Mouse (Mus musculus) intestine, embryonic 14.5 days (tissue): Measurements from ENCODE around the gene Rgl1. TPM values are rescaled to one million over a fixed set of nuclear protein-coding genes. Genes with fewer than 3 reads are reported as not detected.

Experiments used
- ATAC-seq: fragments of 200-750 bp; cut with Nextera tagmentation; replicated peaks from 2 replicates; pipeline ENCODE4 v1.8.0; 2017; ENCODE audit warnings: low read depth, moderate number of reproducible peaks, moderate TSS enrichment, moderate library complexity; ENCODE audit not compliant: low FRiP score, low TSS enrichment
- DNase-seq: peaks from one replicate; pipeline ENCODE4 v3.0.0-alpha.2; 2018; ENCODE audit warnings: low spot score
- H3K27ac ChIP-seq: fragments of 300-500 bp; sonication (generic); 2 replicates; pipeline ENCODE4 v1.5.1; 2014; ENCODE audit warnings: low read depth, mild to moderate bottlenecking, control low read depth
- H3K27me3 ChIP-seq: fragments of 300-500 bp; sonication (generic); replicated peaks from 2 replicates; pipeline ENCODE4 v1.6.1; 2014; ENCODE audit warnings: low read length, control low read depth; ENCODE audit not compliant: control insufficient read depth, insufficient read depth
- H3K36me3 ChIP-seq: fragments of 300-500 bp; sonication (generic); 2 replicates; pipeline ENCODE4 v1.6.1; 2014; ENCODE audit warnings: low read length, control low read depth; ENCODE audit not compliant: control insufficient read depth, insufficient read depth
- H3K4me1 ChIP-seq: fragments of 300-500 bp; sonication (generic); replicated peaks from 2 replicates; pipeline ENCODE4 v1.6.1; 2014; ENCODE audit warnings: low read length, control low read depth, mixed read lengths; ENCODE audit not compliant: control insufficient read depth, insufficient read depth
- H3K4me2 ChIP-seq: fragments of 300-500 bp; sonication (generic); 2 replicates; pipeline ENCODE4 v1.6.1; 2014; ENCODE audit warnings: low read length
- H3K4me3 ChIP-seq: fragments of 300-500 bp; sonication (generic); 2 replicates; pipeline ENCODE4 v1.5.1; 2014; ENCODE audit warnings: low read depth, low read length, control low read depth, mixed read lengths
- H3K9ac ChIP-seq: fragments of 300-500 bp; sonication (generic); 2 replicates; pipeline ENCODE4 v1.6.1; 2014; ENCODE audit warnings: mild to moderate bottlenecking, low read length
- H3K9me3 ChIP-seq: fragments of 300-500 bp; sonication (generic); 2 replicates; pipeline ENCODE4 v1.6.1; 2016; ENCODE audit warnings: low read length, control low read depth; ENCODE audit not compliant: control insufficient read depth
- WGBS: fragments of 180-500 bp; shearing (Covaris S2); extraction: QIAGEN DNeasy Blood & Tissue Kit; methylation state at CpG from one replicate; pipeline ENCODE4 v1.1.7; 2014; 5-methylcytosine and 5-hydroxymethylcytosine counted together
- polyA plus RNA-seq: library from polyadenylated mRNA; unstranded; fragments of >200 nt; fragmentation: Nextera tagmentation; extraction: Ambion mirVana; gene quantifications from 2 replicates; pipeline ENCODE4 v1.2.1, GENCODE M21; 2014

Rgl1 gene
- polyA plus RNA-seq, 1 experiment from 2014 or later = 50.9 TPM

- ATAC-seq (no peak), DNase-seq (no peak)
- Histone ChIP-seq H3K36me3 (0 out of 2 replicates have a peak, but pooled peaks cover 6% of the 10 kb centered on the region), H3K4me1 (peaks cover 10% of the 10 kb centered on the region), H3K9me3 (no peaks in the 10 kb centered on the region), H3K4me2 (no peak overlapping the region), H3K27ac (no peak overlapping the region), H3K4me3 (no peak overlapping the region), H3K27me3 (no peaks in the 10 kb centered on the region), H3K9ac (no peak overlapping the region)
- WGBS = 90% methylated on average over 6 of the region's 6 CpGs
Measured at GRCm38 (mm10) chr1:152592609-152593008, 173.5 kb downstream of the Rgl1 start.

- WGBS = 89% methylated on average over 13 of the region's 15 CpGs
Measured at GRCm38 (mm10) chr1:152591746-152592498, 174.2 kb downstream of the Rgl1 start.

GRCm38 (mm10) chr1:152590321-152590720, 175.8 kb downstream of the Rgl1 start:
- Histone ChIP-seq H3K9ac (no peak overlapping the region), H3K27ac (no peak overlapping the region), H3K4me2 (no peak overlapping the region), H3K9me3 (no peaks in the 10 kb centered on the region), H3K4me3 (no peak overlapping the region), H3K27me3 (no peaks in the 10 kb centered on the region), H3K36me3 (peaks cover 15% of the 10 kb centered on the region), H3K4me1 (peaks cover 14% of the 10 kb centered on the region)
- ATAC-seq = no peak
- 82% methylated on average over 5 of the region's 5 CpGs for WGBS
- no peak for DNase-seq

More at GRCm38 (mm10) chr1:152591746-152592498, 174.2 kb downstream of the Rgl1 start:
- Histone ChIP-seq H3K4me3 (no peak overlapping the region), H3K27ac (no peak overlapping the region), H3K9ac (no peak overlapping the region), H3K36me3 (0 out of 2 replicates have a peak, but pooled peaks cover 6% of the 10 kb centered on the region), H3K4me2 (no peak overlapping the region), H3K9me3 (no peaks in the 10 kb centered on the region), H3K27me3 (no peaks in the 10 kb centered on the region), H3K4me1 (peaks cover 10% of the 10 kb centered on the region)
- ATAC-seq = no peak
- DNase-seq = no peak

- Histone ChIP-seq H3K27me3 (no peaks in the 10 kb centered on the region), H3K27ac (no peak overlapping the region), H3K4me3 (no peak overlapping the region), H3K9me3 (no peaks in the 10 kb centered on the region), H3K9ac (no peak overlapping the region), H3K4me1 (peaks cover 14% of the 10 kb centered on the region), H3K4me2 (no peak overlapping the region), H3K36me3 (peaks cover 15% of the 10 kb centered on the region)
- WGBS = 27% methylated on average over 9 of the region's 9 CpGs
- peak; percentile 76 for DNase-seq
- ATAC-seq = no peak
Measured at GRCm38 (mm10) chr1:152589331-152589935, 176.7 kb downstream of the Rgl1 start.

GRCm38 (mm10) chr1:152587431-152587830, 178.7 kb downstream of the Rgl1 start:
- no peak overlapping the region for H3K4me3 ChIP-seq
- no peak overlapping the region for H3K27ac ChIP-seq
- DNase-seq (no peak), ATAC-seq (no peak)
- peaks cover 18% of the 10 kb centered on the region for H3K4me1 ChIP-seq
- H3K9me3 ChIP-seq = no peaks in the 10 kb centered on the region
- no peaks in the 10 kb centered on the region for H3K27me3 ChIP-seq
- H3K36me3 ChIP-seq = peaks cover 11% of the 10 kb centered on the region
- H3K4me2 ChIP-seq = no peak overlapping the region
- H3K9ac ChIP-seq = no peak overlapping the region
- 80% methylated on average over 3 of the region's 3 CpGs for WGBS

- no peak for ATAC-seq
- H3K36me3 ChIP-seq = peaks cover 10% of the 10 kb centered on the region
- DNase-seq = no peak
Measured at GRCm38 (mm10) chr1:152585385-152585984, 180.7 kb downstream of the Rgl1 start.

GRCm38 (mm10) chr1:152584933-152585332, 181.2 kb downstream of the Rgl1 start:
- H3K4me2 ChIP-seq = no peak overlapping the region
- DNase-seq (no peak), ATAC-seq (no peak)
- WGBS = 66% methylated on average over 8 of the region's 8 CpGs
- H3K9ac ChIP-seq = no peak overlapping the region
- peaks cover 10% of the 10 kb centered on the region for H3K36me3 ChIP-seq
- H3K27me3 ChIP-seq = no peaks in the 10 kb centered on the region
- H3K4me1 ChIP-seq = peaks cover 32% of the 10 kb centered on the region
- no peak overlapping the region for H3K4me3 ChIP-seq
- H3K27ac ChIP-seq = no peak overlapping the region
- H3K9me3 ChIP-seq = no peaks in the 10 kb centered on the region

More at GRCm38 (mm10) chr1:152585385-152585984, 180.7 kb downstream of the Rgl1 start:
- H3K27ac ChIP-seq = no peak overlapping the region
- H3K4me1 ChIP-seq = peaks cover 30% of the 10 kb centered on the region
- no peak overlapping the region for H3K9ac ChIP-seq
- WGBS = 63% methylated on average over 7 of the region's 7 CpGs
- no peak overlapping the region for H3K4me2 ChIP-seq
- no peak overlapping the region for H3K4me3 ChIP-seq
- H3K27me3 ChIP-seq = no peaks in the 10 kb centered on the region
- H3K9me3 ChIP-seq = no peaks in the 10 kb centered on the region

GRCm38 (mm10) chr1:152581127-152581905, 184.8 kb downstream of the Rgl1 start:
- Histone ChIP-seq H3K9ac (no peak overlapping the region), H3K27ac (no peak overlapping the region), H3K36me3 (peaks cover 8% of the 10 kb centered on the region), H3K4me3 (no peak overlapping the region), H3K9me3 (no peaks in the 10 kb centered on the region), H3K4me1 (peaks cover 39% of the 10 kb centered on the region), H3K4me2 (no peak overlapping the region), H3K27me3 (no peaks in the 10 kb centered on the region)
- WGBS = 71% methylated on average over 13 of the region's 13 CpGs
- ATAC-seq = no peak
- no peak for DNase-seq
